In genomic region chr11:34973467-34973921, GRCm38 (mm10) we compare ENCODE assay signal across 11 mouse cellular contexts.
DNase-seq lines count a peak whose midpoint lies in the region; ATAC-seq lines count a peak whose summit lies in the region.
"Had no signal": no experiment of that assay in that cellular context is flagged by ENCODE, and none has a peak within 500 bp of the region (broad histone marks: within the 10 kb centered on the region; RNA-seq: fewer than 3 reads in every experiment).

No protein-coding gene starts in this region.

- ATAC-seq in liver, embryonic 15.5 days (ENCODE audit: insufficient read depth): peak; percentile 51; the same call in 1 of the 2 replicates
- ATAC-seq in stomach, embryonic 15.5 days (ENCODE audit: insufficient read depth, low FRiP score, low read depth): peak; percentile 35; the same call in 1 of the 2 replicates
- ATAC-seq in megakaryocyte, adult 5-6 weeks (ENCODE audit: poor library complexity, severe bottlenecking): no peak
- no peak for ATAC-seq in hindbrain, embryonic 14.5 days (ENCODE audit: low FRiP score)
- ATAC-seq: CD4-positive, CD25-positive, alpha-beta regulatory T cell, adult 4 months; forebrain, embryonic 14.5 days had no signal

- 21% methylated on average over 1 of the region's 1 CpGs for WGBS in liver, embryonic 15.5 days (ENCODE audit: insufficient replicate concordance)
- WGBS in stomach, embryonic 15.5 days: 31% methylated on average over 1 of the region's 1 CpGs
- 58% methylated on average over 1 of the region's 1 CpGs for WGBS in hindbrain, embryonic 14.5 days

- no peak overlapping the region for H3K4me2 ChIP-seq in liver, embryonic 15.5 days
- H3K4me2 ChIP-seq in stomach, embryonic 15.5 days: no peak overlapping the region
- no peak overlapping the region for H3K4me2 ChIP-seq in hindbrain, embryonic 14.5 days (replicated peaks)

- H3K9me3 ChIP-seq in liver, embryonic 15.5 days (replicated peaks): no peaks in the 10 kb centered on the region
- H3K9me3 ChIP-seq in stomach, embryonic 15.5 days: no peaks in the 10 kb centered on the region
- no peaks in the 10 kb centered on the region for H3K9me3 ChIP-seq in hindbrain, embryonic 14.5 days (ENCODE audit: control insufficient read depth, low read length)

- no peak overlapping the region for H3K9ac ChIP-seq in liver, embryonic 15.5 days
- no peak overlapping the region for H3K9ac ChIP-seq in stomach, embryonic 15.5 days
- H3K9ac ChIP-seq in hindbrain, embryonic 14.5 days: no peak overlapping the region

- no peak overlapping the region for H3K27ac ChIP-seq in liver, embryonic 15.5 days (replicated peaks)
- no peak overlapping the region for H3K27ac ChIP-seq in stomach, embryonic 15.5 days
- H3K27ac ChIP-seq in hindbrain, embryonic 14.5 days: no peak overlapping the region

- intact Hi-C loops in heart, postnatal 10 days (cut with DNase I): no loop called here

- H3K36me3 ChIP-seq in liver, embryonic 15.5 days (replicated peaks): no peaks in the 10 kb centered on the region
- no peaks in the 10 kb centered on the region for H3K36me3 ChIP-seq in stomach, embryonic 15.5 days
- H3K36me3 ChIP-seq in hindbrain, embryonic 14.5 days (replicated peaks; ENCODE audit: control insufficient read depth, insufficient read depth): no peaks in the 10 kb centered on the region

- H3K27me3 ChIP-seq in liver, embryonic 15.5 days: no peaks in the 10 kb centered on the region
- no peaks in the 10 kb centered on the region for H3K27me3 ChIP-seq in stomach, embryonic 15.5 days (replicated peaks)
- H3K27me3 ChIP-seq in hindbrain, embryonic 14.5 days (ENCODE audit: control insufficient read depth, insufficient read depth, low read length): no peaks in the 10 kb centered on the region

- H3K4me3 ChIP-seq in liver, embryonic 15.5 days (replicated peaks): no peak overlapping the region
- no peak overlapping the region for H3K4me3 ChIP-seq in stomach, embryonic 15.5 days (replicated peaks)
- H3K4me3 ChIP-seq in hindbrain, embryonic 14.5 days (replicated peaks; ENCODE audit: low read length): no peak overlapping the region

- no peaks in the 10 kb centered on the region for H3K4me1 ChIP-seq in liver, embryonic 15.5 days (replicated peaks)
- H3K4me1 ChIP-seq in stomach, embryonic 15.5 days: peaks cover 9% of the 10 kb centered on the region; the same call in 1 of the 2 replicates
- no peaks in the 10 kb centered on the region for H3K4me1 ChIP-seq in hindbrain, embryonic 14.5 days (replicated peaks; ENCODE audit: control insufficient read depth, insufficient read depth, low read length)

- peak; percentile 28 for DNase-seq in gastrocnemius, adult 18-20 months (ENCODE audit: low spot score)
- no peak for DNase-seq in gastrocnemius, postnatal 4 days (ENCODE audit: low spot score in 2 of 2)
- DNase-seq in liver: no peak
- peak; percentile 31 to 49 for DNase-seq in heart, postnatal 10 days
- DNase-seq in hindbrain, embryonic 14.5 days (ENCODE audit: low spot score): no peak
- DNase-seq: midbrain, embryonic 14.5 days had no signal

Comparison
In these comparisons a context has a peak if more than half of its experiments do, and no peak if none do; other contexts are left out.
1. DNase-seq: peak in gastrocnemius, adult 18-20 months (single experiment) and heart, postnatal 10 days (2 of 2); none in gastrocnemius, postnatal 4 days (0 of 2), liver (single experiment) and hindbrain, embryonic 14.5 days (single experiment).
2. ATAC-seq: peak in liver, embryonic 15.5 days (single experiment) and stomach, embryonic 15.5 days (single experiment); none in megakaryocyte, adult 5-6 weeks (single experiment) and hindbrain, embryonic 14.5 days (single experiment).